Mouse (Mus musculus) urinary bladder, postnatal 10 days (tissue): ENCODE measurements around the gene Lamtor2.

ENCODE experiments used
- DNase-seq: peaks from one replicate; pipeline ENCODE4 v3.0.0; 2022; ENCODE audit warnings: low spot score

The Lamtor2 gene

DNA sequence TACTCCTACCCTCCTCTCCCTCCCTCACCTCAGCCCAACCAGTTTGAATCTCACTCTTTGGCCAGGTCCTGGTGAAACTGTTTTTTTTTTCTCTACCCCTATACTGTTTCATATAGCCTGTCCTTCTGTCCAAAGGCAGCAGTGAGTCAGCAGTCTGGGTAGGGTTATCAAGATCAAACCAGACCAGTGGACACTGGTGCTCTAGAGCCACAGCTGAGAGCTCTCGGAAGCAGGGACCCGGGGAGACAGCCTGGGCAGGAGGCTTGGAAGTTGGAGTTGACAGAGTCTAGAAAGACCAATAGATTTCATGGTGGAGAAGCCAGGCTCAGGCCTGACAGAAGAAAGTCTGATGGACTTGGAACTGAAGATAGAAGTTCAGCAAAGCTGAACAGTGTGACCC is 15.7 kb upstream of the Lamtor2 start:
- DNase-seq, result no peak

DNA sequence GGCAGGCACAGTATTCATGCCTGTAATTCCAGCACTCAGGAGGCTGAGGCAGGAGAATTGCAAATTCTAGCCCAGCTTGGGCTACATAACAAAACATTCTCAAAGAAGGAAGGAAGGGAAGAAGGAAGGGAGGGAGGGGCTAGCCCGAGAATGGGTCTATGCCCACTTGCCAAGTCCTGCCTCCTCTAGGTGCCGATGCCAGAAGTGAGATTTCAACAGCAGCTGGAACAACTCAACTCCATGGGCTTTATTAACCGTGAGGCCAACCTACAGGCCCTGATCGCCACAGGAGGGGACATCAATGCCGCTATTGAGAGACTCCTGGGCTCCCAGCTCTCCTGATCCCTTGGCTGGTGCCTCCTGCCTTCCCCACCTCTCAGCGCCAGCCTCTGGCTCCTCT is 15.0 kb upstream of the Lamtor2 start:
- DNase-seq, result no peak

DNA sequence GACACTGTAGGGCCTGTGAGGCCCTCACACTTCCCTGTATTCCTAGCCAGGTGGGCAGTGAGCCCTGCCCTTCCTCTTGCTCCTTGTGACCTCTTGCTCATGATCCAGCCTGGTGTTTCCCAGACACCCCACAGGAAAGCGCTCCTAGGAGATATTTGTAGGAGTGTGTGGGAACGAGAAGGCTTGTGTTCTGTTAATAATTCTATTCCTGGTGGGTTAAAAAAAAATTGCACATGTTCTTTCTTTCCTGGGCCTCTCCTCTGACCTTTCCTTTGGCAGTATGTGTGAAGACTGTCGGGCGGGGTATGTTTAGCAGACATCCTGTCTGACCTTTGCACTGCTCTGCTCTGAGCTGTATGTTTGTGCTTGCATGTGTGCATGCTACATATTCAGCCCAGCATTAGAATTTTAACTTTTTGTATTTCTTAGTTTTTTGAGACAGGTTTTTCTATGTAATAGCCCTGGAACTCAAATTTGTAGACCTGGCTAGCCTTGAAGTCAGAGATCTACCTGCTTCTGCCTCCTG is 13.7 kb upstream of the Lamtor2 start:
- DNase-seq, result no peak

DNA sequence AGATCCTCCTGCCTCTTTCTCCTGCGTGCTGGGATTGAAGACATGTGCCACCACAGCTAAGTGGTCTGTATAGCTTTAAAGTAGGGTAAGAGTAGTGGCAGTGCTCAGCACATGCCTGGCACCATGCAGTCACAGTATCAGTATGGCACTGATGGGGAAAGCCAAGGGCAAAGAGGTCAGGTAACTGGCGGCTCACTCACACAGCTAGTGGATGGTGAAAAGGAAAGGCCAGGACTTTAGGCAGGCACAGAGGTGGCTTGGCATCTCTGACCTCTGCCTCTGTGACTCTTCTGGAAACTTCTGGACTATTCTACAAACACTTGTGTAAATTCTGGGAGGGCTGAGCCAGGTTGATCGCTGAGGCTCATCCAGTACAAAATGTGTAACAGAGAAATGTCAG is 13.2 kb upstream of the Lamtor2 start:
- no peak for DNase-seq

DNA sequence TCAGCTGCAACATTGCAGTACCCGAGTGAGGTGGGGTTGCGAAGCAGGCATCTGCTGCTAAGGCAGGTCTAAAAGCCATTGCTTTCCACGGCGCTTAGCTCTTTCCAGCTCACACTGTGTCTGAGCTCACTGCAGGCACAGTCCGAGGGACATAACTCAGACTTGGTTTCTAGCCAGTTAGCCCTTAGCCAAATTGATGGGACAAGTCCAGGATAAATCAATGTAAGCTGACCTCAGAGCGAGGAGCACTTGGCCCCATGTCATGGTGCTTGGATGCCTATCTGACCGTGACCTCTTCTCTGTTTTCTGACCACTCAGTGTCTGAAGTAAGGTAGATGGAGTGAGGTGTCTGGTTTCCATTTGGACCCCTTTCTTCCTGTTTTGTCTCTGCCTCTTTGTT is 11.1 kb upstream of the Lamtor2 start:
- DNase-seq, result no peak

DNA sequence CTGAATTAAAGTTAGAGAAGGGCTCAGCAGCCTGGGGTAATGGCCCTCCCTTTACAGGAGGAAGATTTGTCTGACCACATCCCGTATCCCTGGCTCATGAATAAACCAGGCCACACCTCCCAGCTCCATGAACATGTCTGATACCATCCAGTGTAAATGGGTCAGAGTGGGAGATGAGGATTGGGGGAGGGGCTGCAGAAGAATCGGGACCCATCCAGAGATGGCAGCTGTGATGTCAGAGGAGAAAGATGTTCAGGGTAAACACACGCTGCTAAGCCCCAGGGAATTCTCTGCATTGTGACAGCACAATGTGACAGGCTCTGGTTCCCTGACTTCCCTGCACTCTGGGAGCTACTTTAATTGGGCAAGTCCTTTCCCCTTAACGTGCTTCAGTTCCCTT is 10.6 kb upstream of the Lamtor2 start:
- DNase-seq, result no peak

DNA sequence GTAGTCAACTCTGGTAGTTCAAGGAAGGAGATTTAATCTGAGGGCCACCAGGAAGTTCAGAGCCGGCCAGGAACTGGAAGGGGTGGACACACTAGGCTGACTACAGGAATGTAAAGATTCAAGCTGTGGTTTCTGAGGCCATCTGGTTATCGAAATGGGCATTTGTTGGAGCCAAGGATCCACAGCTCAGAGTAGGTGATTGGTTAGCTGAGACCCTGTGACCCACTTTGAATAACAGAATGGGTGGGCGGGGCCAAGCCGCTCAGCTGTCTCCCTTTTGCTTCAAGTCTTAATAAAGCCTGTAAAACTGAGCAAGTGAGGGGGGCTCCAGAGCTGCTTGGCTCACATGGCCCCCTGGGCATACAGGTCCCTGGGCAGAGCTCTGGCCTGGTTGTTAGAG is 9.1 kb upstream of the Lamtor2 start:
- no peak for DNase-seq

DNA sequence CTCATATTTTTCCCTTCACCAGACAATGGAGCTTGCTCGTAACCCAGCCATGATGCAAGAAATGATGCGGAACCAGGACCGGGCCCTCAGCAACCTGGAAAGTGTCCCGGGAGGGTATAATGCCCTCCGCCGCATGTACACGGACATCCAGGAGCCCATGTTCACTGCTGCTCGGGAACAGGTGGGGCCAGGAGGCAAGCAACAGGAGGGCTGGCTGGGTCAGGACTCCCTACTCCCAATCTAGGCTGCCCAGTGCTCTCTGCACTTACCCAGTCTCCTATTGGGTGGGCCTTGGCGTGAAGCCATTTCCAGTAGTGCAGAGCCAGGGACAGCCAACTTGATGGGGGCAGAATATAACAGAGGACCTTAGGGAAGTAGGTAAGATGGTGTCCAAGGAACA is 6.7 kb upstream of the Lamtor2 start:
- DNase-seq, result no peak

DNA sequence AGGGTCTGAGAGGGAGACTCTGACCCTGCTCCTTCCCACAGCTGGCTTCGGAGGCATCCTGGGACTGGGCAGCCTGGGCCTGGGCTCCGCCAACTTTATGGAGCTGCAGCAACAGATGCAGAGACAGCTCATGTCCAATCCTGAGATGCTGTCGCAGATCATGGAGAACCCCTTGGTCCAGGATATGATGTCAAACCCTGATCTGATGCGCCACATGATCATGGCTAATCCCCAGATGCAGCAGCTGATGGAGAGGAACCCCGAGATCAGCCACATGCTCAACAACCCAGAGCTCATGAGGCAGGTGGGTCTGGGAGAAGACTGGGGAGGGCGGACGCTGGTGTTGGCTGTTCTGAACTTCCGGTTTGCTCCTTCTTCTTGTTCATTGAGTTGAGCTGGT is 3.7 kb upstream of the Lamtor2 start:
- no peak for DNase-seq

DNA sequence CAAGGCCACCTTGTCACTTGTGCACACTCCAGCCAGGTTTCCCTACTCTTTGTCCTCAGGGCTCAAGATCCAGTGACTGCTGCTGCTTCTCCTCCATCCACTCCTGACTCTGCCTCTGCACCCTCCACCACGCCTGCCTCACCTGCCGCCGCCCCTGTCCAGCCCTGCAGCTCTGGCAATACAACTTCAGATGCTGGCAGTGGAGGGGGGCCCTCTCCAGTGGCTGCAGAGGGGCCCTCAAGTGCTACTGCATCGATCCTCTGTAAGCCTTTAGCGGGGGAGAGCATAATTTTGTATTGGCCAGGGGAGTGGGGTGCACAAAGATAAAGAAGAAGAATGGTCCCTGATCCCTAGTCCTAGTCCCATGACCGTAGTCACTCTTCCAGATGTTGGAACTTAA is 2.9 kb upstream of the Lamtor2 start:
- no peak for DNase-seq

DNA sequence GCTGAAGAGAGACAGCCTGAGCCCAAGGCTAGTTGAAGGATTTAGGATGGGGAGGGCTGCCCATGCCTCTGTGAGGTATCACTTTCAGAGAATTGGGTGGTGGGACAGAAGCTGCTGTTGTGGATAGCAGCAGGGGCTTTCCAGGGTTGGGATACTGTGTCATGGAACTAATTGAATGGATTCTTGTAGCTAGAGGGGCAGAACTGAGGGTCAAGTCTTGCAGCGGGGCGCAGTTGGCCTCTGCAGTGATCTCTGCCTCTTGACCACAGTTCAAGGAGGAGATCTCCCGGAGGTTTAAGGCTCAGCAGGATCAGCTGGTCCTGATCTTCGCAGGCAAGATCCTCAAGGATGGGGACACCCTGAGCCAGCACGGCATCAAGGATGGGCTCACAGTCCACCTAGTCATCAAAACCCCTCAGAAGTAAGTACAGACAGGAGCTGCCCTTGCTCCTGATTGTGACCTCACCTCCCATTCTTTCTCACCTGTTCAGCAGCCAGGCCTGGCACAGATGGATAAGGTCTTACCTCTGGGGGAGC is 2.3 kb upstream of the Lamtor2 start:
- DNase-seq, result no peak

DNA sequence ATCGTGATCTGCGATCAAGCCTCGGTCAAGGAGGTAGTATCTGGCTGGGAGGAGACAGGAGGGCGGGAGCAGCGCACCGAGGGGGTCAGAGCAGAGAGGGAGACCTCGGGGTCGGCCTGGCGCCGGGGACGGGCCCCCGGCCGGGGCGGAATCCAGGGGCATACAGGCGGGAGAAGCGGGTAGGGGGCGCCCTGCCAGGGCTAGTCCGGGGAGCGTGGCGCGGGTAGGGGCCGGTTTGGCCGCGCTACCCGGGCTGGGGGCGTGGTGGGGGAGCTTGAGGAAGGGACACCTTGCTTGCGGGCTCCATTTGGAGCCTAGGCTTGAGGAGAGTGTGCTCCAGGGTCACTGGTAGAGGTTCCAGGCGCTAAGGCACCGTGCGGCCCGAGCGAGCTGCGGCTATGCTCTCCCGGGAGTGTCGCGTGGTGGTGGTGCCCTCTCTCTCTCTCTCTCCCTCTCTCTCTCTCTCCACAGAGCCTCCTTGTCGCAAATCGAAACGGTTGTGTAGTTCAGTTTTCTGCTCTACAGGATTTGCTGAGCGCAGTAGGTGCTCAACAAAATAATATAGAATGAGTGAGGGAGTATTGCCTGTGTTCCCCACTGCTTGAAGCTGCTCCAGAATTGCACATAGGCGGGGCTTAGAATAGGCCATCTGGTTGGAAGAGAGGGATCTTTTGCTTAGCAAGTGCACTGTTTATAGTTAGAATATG is 1.2 kb upstream of the Lamtor2 start:
- DNase-seq, result no peak

DNA sequence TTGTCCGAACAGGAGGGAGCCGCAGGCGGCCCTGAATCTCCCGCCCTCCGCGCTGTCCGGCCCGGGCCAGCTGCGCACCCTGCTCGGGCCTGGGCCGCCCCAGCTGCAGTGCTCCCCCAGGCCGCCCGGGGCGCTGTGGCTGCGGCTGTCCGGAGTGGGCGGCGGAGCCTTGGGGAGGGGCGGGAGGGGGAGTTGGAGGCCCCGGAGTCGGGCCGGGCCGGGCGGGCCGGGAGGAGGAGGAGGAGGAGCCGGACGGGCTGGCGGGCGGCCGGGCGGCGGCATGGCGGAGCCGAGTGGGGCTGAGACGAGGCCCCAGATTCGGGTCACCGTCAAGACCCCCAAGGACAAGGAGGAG is 628 bp upstream of the Lamtor2 start, which contains the start of gene Ubqln4:
Gene Ubqln4 (plus strand): TSS at position 234 of the 355 bp plus-strand sequence.
- DNase-seq, result peak; percentile 72

DNA sequence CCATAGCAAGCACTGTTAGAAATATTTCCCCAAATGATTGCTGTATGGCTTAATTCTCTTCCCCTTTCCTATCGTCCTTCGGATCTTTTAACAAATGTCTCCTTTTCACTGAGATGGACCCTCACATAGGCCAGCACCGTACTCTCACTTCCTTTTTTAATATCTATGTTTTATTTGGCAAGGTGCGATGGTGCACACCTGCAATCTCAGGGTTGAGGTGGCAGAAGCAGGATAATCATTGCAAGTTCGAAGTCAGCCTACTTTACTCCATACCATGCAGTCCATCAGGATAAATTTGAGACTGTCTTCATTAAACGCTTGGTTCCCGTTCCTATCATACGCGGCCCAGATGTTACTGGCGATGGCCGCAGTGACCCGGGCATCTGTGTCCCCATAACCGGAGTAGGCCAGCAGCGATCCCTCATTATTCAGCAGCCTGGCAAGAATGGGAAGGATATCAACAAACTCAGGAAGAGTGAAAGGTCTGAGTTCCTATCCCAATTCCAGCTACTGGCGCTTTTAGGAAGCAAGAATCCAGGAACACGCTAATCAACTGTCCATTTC is 710 bp downstream of the Lamtor2 start:
- no peak for DNase-seq

DNA sequence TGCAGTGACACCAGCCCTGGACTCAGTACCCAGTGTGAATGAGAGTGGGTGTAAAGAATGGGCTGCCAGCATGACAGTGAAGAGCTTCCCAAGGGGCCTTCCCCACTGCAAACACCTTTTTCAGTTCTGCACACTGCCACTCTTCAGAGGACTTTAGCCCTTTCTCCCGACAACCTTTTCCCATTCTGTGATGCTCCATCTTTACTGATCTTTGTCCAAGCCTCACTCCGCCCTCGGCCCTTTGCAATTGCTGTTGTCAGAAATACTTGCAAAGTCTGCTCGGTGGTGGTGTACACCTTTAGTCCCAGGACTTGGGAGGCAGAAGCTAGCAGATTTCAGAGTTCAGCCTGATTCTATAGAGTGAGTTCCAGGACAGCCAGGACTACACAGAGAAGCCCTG is 1.3 kb downstream of the Lamtor2 start:
- DNase-seq, result no peak

DNA sequence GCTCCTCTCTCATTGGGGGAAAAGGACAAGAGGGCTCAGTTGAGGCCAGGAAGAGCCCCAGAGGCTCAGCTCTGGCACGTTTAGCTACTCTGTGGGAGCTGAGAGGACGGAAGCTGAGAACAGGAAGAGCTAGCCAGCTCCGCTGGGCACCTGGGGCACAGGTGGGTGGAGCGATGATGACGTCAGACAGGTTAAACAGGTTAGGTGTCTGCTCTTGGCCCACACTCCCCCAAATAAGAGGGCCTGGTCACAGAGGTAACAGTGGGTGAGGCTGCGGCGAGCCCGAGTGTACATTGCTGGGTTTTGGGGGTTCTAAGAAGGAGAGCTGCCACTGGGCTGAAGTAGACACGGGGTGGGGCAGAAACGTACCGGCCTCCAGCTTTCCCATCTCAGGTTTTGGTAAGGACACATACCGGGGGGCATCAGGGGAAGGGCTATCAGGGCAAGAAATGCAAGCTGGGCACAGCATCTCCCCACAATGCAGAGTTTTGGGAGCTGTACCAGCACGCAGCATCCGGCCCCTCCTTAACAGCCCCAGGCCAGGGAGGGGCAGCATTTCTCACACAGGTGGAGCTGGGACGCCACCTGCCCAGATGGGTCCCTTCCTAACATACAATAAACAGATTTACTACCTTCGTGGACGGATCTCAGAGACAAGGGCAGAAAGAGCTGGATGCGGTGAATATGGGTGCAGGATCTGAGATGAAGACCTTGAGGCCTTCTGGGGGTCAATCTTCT is 4.5 kb downstream of the Lamtor2 start, which contains the start of gene Rab25:
Gene Rab25 (minus strand): TSS at position 121 of the 738 bp plus-strand sequence.
- DNase-seq, result no peak

DNA sequence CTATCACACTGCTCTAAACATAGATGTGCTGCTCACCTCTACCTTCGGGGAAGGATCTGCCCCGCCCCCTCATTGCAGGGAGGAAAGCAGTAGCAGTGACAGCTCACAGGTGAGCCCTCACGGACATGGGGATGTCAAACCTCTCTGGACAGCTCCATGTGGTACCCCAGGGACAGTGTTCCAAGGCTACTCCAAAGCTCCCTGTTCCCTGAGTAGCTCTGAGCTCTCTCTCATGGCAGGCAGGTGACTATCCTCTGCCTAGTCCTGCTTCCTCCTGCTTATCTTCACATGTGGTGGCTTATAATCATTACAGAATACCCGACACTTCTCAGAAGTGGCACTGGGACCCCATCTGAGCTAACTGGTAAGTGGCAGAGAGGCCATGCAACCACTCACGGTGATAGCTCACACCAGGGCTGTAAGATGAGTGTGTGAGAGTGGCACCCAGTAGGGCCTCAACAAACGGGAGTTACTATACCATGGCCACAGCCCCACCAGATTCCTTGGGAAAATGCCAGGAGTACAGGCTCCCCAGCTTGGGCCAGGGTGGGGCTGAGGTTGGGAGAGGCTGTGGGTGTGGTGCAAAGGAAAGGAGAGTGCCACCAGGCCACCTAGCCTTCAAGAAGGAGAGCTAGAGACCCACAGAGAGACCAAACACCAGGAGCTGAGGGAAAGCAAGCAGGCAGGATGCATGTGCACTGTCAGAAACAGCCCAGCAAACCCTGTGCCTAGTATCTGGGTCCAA is 6.0 kb downstream of the Lamtor2 start:
- DNase-seq, result no peak

DNA sequence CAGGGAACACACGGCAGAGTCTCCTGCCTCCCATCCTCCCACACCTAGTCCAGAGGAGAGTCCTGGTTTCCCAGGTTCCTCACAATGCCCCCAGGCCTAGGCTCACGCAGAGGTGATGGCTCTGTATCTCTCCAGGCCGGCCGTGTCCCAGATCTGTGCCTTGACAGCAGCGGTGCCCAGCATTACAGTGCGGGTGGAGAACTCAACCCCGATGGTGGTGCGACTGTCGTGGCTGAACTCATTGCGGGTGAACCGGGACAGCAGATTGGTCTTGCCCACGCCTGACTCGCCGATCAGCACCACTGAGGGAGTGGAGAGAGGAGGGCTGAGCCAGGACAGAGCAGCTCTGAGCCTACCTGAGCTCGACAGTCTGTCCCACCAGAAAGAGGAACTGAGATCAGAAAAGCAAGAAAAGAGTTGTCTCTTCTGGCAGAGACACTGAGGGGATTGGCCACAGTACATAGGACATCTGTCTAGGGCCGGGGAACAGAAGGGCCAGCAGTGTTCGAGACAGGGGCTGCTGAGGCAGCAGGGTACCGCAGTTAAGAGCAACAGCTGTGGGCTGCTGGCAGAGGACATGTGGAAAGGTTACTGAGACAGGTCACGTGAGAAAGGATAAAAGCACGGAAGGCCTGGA is 7.8 kb downstream of the Lamtor2 start:
- DNase-seq, result no peak

DNA sequence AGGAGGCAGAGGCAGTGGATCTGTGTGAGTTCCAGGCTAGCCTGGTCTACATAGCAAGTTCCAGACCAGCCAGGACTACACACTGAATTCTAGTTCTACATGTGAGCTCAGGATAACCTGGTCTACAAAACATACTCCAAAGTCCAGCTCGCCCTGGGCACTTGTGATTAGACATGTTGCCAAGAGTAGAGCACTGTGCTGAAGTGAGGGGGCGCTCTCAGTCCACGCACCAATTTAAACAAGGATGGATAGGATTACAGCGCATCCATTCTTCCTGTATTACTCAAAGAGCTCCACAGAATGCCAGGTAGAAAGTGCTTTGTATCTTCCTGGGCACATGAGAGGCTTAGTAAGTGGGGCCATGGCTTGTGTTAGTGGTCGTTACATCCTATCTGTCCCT is 8.4 kb downstream of the Lamtor2 start:
- no peak for DNase-seq

DNA sequence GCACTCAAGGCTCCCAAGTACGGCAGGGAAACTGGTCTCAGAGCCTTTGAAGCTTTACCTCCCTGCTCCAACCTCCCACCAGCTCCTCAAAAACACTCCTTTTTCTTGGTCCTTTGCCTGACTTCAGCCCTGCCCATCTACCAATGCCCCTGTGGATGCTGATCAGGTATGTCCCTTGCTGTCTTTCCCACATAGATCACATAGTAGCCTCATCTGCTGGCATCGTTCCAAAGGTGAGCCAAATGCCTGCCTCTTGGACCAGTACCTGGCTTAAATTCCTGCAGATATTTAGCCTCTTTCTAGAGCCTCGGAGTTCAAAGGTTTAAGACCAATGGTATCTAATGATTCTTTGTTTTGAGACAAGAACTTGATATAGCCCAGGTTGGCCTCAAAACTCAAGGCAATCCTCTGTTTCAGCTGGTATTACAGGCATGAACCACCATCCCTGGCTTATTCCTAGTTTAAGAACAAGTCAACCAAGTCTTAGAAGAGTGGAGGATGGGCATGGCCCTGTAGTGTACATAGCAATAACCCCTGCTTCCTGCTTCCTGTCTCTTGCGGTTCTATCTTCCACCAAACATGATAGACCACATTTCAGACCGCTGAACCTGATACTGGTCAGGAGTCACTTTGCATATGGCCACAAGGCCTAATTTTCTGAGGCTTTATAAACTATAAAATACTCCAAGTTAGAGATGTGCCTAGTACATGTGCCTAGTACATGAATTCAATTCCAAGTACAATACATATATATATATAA is 9.0 kb downstream of the Lamtor2 start:
- DNase-seq, result no peak

DNA sequence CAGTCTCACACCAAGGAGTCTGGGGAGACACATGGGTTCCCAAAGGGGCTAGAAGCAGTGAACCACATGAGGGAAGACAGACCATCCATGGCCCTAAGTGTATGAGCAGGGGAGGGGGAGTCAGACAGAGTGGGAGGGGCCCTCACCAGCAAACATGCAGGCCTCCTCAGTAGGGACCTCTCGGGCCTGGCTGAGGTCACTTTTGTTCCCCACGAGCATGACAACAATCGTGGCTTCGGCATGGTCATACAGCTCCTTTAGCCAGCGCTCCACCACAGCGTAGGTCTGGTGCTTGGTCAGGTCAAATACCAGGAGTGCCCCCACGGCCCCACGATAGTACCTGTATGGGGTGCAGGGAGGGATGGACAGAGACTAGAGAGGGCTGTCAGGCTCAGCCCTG is 9.7 kb downstream of the Lamtor2 start:
- no peak for DNase-seq
